8 mouse cellular contexts compared by ENCODE assay signal in the genomic region with DNA sequence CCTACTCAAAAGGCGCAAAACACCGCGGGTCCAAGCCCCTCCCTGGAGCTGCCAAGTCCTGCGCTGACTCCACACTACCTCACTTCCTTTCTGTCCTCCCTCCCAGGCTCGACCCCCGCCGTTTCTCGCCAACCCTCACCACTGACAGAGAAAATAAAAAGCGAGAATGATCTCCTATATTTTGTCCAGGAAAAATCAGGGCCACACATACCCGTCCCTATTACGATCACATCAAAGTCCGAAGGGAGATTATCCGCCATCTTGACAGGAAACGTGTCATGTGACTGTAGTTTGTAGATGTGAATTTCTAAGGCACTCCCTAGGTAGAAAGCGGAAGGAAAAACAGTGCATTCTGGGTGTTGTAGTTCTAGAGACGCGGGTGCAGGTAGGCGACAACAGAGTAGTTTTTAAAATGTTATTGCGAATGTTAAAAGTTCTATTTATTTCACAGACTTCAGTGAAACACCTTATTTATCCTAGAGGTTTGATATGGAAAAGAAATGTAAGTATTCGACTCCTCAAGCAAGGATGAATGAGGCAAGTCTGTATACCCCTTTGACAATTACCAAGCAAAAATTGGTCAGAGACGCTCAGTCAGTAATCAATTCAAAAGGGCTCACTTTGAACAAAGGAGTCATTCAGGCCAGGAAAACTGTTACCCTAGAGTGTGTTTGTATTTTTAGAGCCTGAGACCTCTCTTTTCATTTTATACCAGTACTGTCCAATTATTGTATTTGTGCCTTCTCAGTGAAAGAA. TPM values are rescaled to one million over a fixed set of nuclear protein-coding genes. Genes with fewer than 3 reads are reported as not detected.
DNase-seq lines count a peak whose midpoint lies in the region; ATAC-seq and TF ChIP-seq lines count a peak whose summit lies in the region.

Chm (minus strand) TSS at position 288 of the 756 bp plus-strand sequence.

- peak within 1 kb of the TSS; percentile 74 for H3K9ac ChIP-seq in heart, embryonic 14.5 days (ENCODE audit: low read length)
- peak within 1 kb of the TSS; percentile 55; the same call in 1 of the 2 replicates for H3K9ac ChIP-seq in liver, embryonic 11.5 days (ENCODE audit: low read depth, low read length)

- no peak for TF ChIP-seq CTCF in E14TG2a.4 (conservative IDR thresholded peaks at IDR 0.05; ENCODE audit: low read length)

- no peak for TF ChIP-seq POLR2A in myocyte (IDR thresholded peaks at IDR 0.05; ENCODE audit: insufficient read length, low read depth)

- peaks cover 36% of the 10 kb centered on the region for H3K79me2 ChIP-seq in myocyte (ENCODE audit: control insufficient read depth, insufficient read depth)

- no peaks in the 10 kb centered on the region for H3K36me3 ChIP-seq in E14TG2a.4 (ENCODE audit: insufficient read depth, low read length)
- no peaks in the 10 kb centered on the region for H3K36me3 ChIP-seq in heart, embryonic 14.5 days (ENCODE audit: control insufficient read depth, insufficient read depth, low read length)
- no peaks in the 10 kb centered on the region for H3K36me3 ChIP-seq in liver, embryonic 11.5 days (ENCODE audit: control insufficient read depth, insufficient read depth, low read length)
- H3K36me3 ChIP-seq in myocyte (ENCODE audit: control insufficient read depth, insufficient read depth), result no peaks in the 10 kb centered on the region
- no peaks in the 10 kb centered on the region for H3K36me3 ChIP-seq in splenic B cell, adult 2 months (ENCODE audit: control insufficient read depth, insufficient read depth, low read length, poor library complexity, severe bottlenecking)

- peak; percentile 91 for ATAC-seq in erythroid progenitor cell, adult 5-6 weeks (replicated peaks; ENCODE audit: low FRiP score, poor library complexity, severe bottlenecking)
- peak; percentile 66; the same call in 1 of the 2 replicates for ATAC-seq in heart, embryonic 14.5 days (ENCODE audit: insufficient number of reproducible peaks, insufficient read depth, low FRiP score, low read depth)
- peak; percentile 93 for ATAC-seq in liver, embryonic 11.5 days (replicated peaks; ENCODE audit: low FRiP score)

- no peaks in the 10 kb centered on the region for H3K9me3 ChIP-seq in E14TG2a.4 (ENCODE audit: low read length)
- no peaks in the 10 kb centered on the region for H3K9me3 ChIP-seq in heart, embryonic 14.5 days (ENCODE audit: control insufficient read depth, low read length)
- no peaks in the 10 kb centered on the region for H3K9me3 ChIP-seq in liver, embryonic 11.5 days (ENCODE audit: control insufficient read depth, low read length)

- H3K4me2 ChIP-seq in heart, embryonic 14.5 days (ENCODE audit: low read length), result peak within 1 kb of the TSS; percentile 57
- H3K4me2 ChIP-seq in liver, embryonic 11.5 days, result peak within 1 kb of the TSS; percentile 61
- peak within 1 kb of the TSS; percentile 65 for H3K4me2 ChIP-seq in myocyte (ENCODE audit: low read depth)

- 12% methylated on average over 21 of the region's 21 CpGs for WGBS in heart, embryonic 14.5 days
- 10% methylated on average over 21 of the region's 21 CpGs for WGBS in liver, embryonic 11.5 days

- H3K27me3 ChIP-seq in E14TG2a.4 (ENCODE audit: insufficient read depth, low read length), result no peaks in the 10 kb centered on the region
- H3K27me3 ChIP-seq in heart, embryonic 14.5 days (ENCODE audit: control insufficient read depth, insufficient read depth, low read length), result no peaks in the 10 kb centered on the region
- H3K27me3 ChIP-seq in liver, embryonic 11.5 days (replicated peaks; ENCODE audit: control insufficient read depth, insufficient read depth, low read length), result no peaks in the 10 kb centered on the region
- no peaks in the 10 kb centered on the region for H3K27me3 ChIP-seq in myocyte (ENCODE audit: control insufficient read depth, insufficient read depth, insufficient read length)
- H3K27me3 ChIP-seq in splenic B cell, adult 2 months (ENCODE audit: control insufficient read depth, insufficient read depth, low read length, poor library complexity, severe bottlenecking), result no peaks in the 10 kb centered on the region

- H3K4me1 ChIP-seq in E14TG2a.4 (replicated peaks; ENCODE audit: low read depth, low read length), result peaks cover 10% of the 10 kb centered on the region
- H3K4me1 ChIP-seq in brown adipose tissue, adult 24 weeks (ENCODE audit: control insufficient read depth, insufficient read depth, insufficient read length, low read length), result no peaks in the 10 kb centered on the region
- H3K4me1 ChIP-seq in heart, embryonic 14.5 days (ENCODE audit: control insufficient read depth in 2 of 2, insufficient read depth in 2 of 2, low read length in 2 of 2), result no peaks in the 10 kb centered on the region
- H3K4me1 ChIP-seq in liver, embryonic 11.5 days (replicated peaks; ENCODE audit: control insufficient read depth, insufficient read depth, low read length), result no peaks in the 10 kb centered on the region

- H3K27ac ChIP-seq in brown adipose tissue, adult 24 weeks (replicated peaks; ENCODE audit: low read depth, low read length), result peak within 1 kb of the TSS; percentile 97
- H3K27ac ChIP-seq in heart, embryonic 14.5 days (replicated peaks in 1 of 2; ENCODE audit: control insufficient read depth in 1 of 2, insufficient read depth in 1 of 2, low read depth in 2 of 2, low read length in 2 of 2), result peak within 1 kb of the TSS; percentile 80 to 91
- no peak within 1 kb of the TSS for H3K27ac ChIP-seq in liver, embryonic 11.5 days (ENCODE audit: low read depth, low read length)

- H3K4me3 ChIP-seq in E14TG2a.4 (replicated peaks; ENCODE audit: low read length) (peak within 1 kb of the TSS; percentile 82), myocyte (peak within 1 kb of the TSS; percentile 63)
- peak within 1 kb of the TSS; percentile 100 for H3K4me3 ChIP-seq in brown adipose tissue, adult 24 weeks (ENCODE audit: insufficient read depth, low read depth, low read length)
- peak within 1 kb of the TSS; percentile 54 to 82 for H3K4me3 ChIP-seq in heart, embryonic 14.5 days (ENCODE audit: control insufficient read depth in 1 of 2, insufficient read depth in 1 of 2, low read depth in 1 of 2, low read length in 2 of 2)
- peak within 1 kb of the TSS; percentile 58 for H3K4me3 ChIP-seq in liver, embryonic 11.5 days (ENCODE audit: low read depth, low read length)

- peak within 1 kb of the TSS; percentile 19 for H3ac ChIP-seq in myocyte (ENCODE audit: control insufficient read depth, insufficient read length)

- peak; percentile 47 for DNase-seq in kidney, postnatal 10 days
- peak; percentile 59 for DNase-seq in liver, embryonic 11.5 days (ENCODE audit: low spot score)
- peak; percentile 81 for DNase-seq in splenic B cell, adult 2 months (ENCODE audit: low read depth, low spot score)

TF ChIP-seq in myocyte, 11 proteins besides CTCF, POLR2A, EP300 and RAD21:
- TF ChIP-seq E2F4 (IDR thresholded peaks at IDR 0.05; ENCODE audit: insufficient read depth) (no peak), USF1 (IDR thresholded peaks at IDR 0.05; ENCODE audit: low read depth) (peak; percentile 88)

RNA-seq across cellular contexts. Expression of gene Chm, which starts in this region (rescaled TPM):
- 8.7 and 23.6 TPM in 2 replicates for polyA plus RNA-seq in brown adipose tissue, adult 24 weeks (2012; ENCODE audit: insufficient read depth, insufficient read length, missing spikeins)
- total RNA-seq in erythroid progenitor cell, adult 5-6 weeks (2015; ENCODE audit: low replicate concordance), result 1.7 and 9.4 TPM in 2 replicates
- 4.5 and 10.5 TPM in 2 replicates for total RNA-seq in erythroid progenitor cell, adult 5-6 weeks (2017; ENCODE audit: low replicate concordance)
- 11.8 and 13.0 TPM in 2 replicates for polyA plus RNA-seq in heart, embryonic 14.5 days (2014; fragmentation: Nextera tagmentation; extraction: Ambion mirVana)
- 11.4 and 11.5 TPM in 2 replicates for polyA plus RNA-seq in liver, embryonic 11.5 days (2014; fragmentation: Nextera tagmentation; extraction: Ambion mirVana)
- 1.7 TPM for polyA plus RNA-seq in myocyte (2012; fragmentation: generic; extraction: Trizol)
